Mouse (Mus musculus): ENCODE measurements around the gene Vps33b. TPM values are rescaled to one million over a fixed set of nuclear protein-coding genes. Genes with fewer than 3 reads are reported as not detected.

Gene Vps33b
- polyA plus RNA-seq (2015; fragmentation: Nextera tagmentation; extraction: Ambion mirVana) = 5.8 and 7.0 TPM in 2 replicates

DNA sequence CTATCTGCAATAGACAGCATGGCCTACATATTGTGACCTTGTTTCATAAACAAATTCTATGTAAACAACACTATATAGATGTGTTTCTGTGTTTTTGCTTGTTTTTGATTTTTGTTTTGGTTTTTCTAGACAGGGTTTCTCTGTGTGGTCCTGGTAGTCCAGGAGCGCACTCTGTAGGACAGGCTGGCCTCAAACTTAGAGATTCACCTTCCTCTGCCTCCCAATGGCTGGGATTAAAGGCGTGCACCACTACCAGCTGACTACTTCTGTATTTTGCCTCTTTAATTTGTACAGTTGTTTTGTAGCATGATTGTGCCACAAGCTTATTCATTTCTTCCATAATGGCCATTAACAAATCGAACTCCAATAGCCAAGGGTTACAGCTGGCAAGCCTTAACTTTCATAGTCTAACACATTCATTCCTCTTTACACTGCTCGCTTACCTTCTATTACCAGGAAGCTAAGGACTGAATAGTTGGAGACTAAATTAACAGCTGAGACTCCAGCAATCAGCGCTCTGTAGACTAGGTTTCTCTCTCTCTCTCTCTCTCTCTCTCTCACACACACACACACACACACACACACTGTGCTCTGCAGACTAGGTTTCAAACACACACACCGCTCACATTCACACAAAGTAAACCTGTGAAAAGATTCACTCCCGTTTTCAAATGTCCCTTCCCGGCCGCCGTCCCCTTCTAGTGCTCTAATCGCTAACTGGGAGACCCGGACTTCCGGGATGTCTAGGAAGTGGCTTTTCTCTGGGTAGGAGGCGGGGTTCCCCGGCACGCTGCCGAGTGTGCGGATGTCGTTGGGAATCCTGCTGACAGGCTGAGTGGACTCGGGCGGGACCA lies at the start of gene Vps33b:
TSS of gene Vps33b (plus strand) at position 753 of the 854 bp plus-strand sequence.

DNA sequence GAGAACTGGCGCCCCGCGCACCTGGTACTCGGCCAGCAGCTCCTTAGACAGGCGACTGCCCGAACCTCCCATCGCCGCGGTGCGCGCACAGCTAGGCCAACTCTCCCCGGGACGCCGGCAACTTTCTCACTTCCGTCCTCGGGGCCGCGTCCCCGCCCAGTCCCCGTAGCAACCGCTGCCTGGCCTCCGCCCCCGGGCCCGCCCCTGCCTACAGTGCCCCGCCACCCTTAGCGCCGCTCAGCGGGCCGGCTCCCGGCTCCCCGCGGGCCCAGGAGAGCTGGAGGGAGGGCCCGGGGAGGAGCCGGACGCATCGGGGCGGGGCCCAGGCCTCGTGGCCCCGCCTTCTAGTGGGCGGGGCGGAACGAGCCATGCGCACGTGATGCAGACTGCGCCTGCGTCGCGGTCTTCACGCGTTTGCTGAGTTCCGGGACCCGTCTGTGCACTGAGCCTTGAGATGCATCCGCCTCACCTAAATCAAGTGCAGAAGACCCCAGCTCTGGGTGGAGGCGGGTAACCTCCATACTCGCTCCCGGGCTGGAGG lies 36.9 kb upstream of the Vps33b start, which contains the start of the genes Cib1 and Gdpgp1:
TSS of gene Cib1 (minus strand) at position 325 of the 541 bp plus-strand sequence.
TSS of gene Gdpgp1 (plus strand) at position 377 of the 541 bp plus-strand sequence.

DNA sequence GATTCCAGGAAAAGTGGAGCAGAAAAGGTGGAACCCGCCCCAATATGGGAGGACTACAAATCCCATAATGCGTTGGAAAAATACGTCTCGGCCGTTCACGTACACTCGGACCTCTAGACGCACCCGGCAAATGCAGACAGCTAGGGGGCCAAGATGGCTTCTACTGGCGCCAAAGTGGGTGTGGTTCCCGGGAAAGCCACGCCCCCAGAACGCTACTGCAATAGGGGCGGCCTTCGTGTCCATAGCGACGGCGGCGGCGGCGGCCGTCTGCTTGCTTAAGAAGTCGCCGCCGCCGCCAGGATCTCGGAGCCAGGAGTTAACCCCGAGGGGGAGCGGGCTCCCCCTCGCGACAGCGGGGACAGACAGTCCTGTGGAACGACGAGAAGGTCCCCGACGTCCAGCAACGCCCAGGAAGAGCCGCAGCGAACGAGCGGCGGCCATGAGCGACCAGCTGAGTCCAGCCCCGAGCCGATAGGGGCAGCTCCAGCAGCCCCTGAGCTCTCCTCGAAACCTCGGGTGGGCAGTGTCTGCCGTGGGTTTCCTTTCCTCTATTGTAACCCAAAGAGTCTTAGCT lies 23.2 kb upstream of the Vps33b start, which contains the start of gene Ttll13:
TSS of gene Ttll13 (plus strand) at position 229 of the 574 bp plus-strand sequence.

DNA sequence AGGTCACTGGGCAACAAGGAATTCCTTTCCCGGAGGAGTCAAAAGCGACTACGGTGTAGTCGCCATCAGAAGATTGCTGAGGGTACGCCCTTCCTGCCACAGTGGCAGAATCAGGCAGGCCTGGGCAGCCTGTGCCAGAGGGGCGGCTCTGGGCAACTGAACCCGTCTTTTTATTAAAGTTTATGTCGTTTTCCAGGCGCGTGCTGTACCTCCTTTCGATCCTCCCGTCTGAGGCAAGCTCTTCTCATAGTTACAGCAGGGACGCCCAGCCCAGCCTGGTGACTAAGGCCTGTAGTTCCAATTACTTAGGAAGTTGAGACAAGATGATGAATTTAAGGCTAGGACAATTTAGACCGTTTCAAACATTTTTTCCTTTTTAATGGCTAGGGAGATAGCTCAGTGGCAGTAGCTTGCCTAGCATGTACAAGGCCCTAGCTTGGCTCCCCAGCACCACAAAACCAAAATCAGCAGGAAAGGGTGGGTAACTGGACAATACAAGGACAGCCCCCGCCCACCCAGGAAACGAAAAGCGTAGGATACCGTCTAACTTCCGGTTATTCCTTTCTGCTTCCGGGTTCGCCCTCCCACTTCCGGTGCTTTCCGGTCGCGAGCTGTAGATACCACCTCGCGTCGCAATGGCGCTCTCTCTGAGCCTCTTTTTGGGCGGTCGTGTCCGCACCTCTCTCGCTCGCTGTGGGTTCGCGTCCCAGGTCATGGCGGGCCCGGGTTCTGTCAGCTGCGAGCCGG lies 8.7 kb upstream of the Vps33b start, which contains the start of gene Ngrn:
TSS of gene Ngrn (plus strand) at position 591 of the 747 bp plus-strand sequence.

DNA sequence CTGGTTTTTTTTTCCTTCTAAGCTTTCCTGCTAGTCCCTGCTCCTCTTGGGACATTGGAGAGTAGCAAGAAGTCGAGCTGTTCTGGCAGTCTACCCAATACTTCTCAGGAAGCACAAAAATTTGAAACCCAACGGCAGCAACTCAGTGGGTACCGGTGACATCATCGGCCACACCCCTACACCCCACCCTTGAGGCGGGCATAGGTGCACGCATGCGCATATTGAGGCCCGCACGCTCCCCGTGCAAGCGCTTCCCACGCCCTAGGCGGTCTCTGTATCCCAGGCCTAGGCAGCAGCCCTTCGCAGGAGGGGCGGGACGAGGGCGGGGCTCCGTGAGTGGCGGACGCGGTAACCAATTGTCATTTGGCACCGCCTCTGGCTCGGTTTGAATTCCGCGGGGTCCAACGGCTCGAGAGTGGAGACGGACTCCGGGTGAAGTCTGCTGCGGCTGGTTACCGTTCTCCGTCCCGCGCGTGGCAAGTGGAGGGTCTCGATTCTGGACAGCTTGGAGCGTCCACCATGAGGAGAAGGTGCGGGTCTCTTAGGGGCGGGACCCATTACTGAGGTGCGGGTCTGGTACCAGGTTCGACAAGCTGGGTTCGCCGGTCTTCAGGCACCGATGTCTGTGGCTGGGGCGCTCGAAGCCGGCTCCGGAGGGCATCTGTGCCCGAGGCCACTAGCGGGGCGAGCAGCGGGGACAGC lies 24.8 kb downstream of the Vps33b start, which contains the start of gene Prc1:
TSS of gene Prc1 (plus strand) at position 389 of the 702 bp plus-strand sequence.

DNA sequence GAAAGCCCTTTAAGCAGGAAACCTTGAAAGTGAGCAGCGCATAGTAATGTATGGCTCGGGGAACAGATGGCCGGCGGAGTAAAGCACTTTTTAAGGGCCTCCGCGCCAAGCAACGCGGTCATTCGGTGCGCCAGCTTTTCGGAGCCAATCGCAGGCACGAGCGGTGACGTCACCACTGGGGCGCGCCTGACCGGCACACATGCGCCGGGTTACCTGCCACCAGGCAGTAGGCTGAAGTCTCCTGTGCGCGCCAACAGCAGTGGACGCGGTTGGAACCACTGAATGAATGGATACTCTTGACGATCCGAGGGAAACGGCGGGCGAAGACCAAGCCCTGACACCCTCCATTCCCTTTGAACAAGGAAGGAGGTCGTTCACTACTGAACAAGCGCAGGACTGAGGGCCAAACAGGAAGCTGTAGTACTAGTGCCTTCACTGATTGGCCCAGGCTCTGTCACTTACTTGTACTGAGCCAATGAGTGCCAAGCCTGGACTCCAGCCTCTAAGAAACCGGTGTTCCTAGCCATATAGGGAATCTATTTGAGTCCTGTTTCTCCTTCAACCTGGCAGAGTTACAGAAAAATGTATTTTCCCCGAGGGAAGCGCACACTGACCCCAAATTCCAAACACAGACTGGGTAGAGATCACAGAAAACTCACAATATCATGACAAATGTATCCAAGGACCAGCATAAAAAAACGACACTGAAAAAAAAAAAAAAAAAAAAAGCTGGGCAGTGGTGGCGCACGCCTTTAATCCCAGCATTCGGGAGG lies 54.8 kb downstream of the Vps33b start, which contains the start of gene Rccd1:
TSS of gene Rccd1 (minus strand) at position 412 of the 773 bp plus-strand sequence.

GRCm38 (mm10) chr7:80340793-80341192 lies 71.3 kb downstream of the Vps33b start, which contains the start of gene Unc45a:
TSS of gene Unc45a (minus strand) at chr7:80341005.

Other genes starting within 250 kb of the Vps33b start
- gene Zfp710, start 244.8 kb upstream of the Vps33b start, polyA plus RNA-seq (2015; fragmentation: Nextera tagmentation; extraction: Ambion mirVana) = 5.6 and 6.7 TPM in 2 replicates
- 198 and 204 TPM in 2 replicates for gene Idh2, start 154.3 kb upstream of the Vps33b start, polyA plus RNA-seq (2015; fragmentation: Nextera tagmentation; extraction: Ambion mirVana)
- 10.3 and 11.3 TPM in 2 replicates for gene Sema4b, start 82.8 kb upstream of the Vps33b start, polyA plus RNA-seq (2015; fragmentation: Nextera tagmentation; extraction: Ambion mirVana)
- 60.7 and 74.1 TPM in 2 replicates for gene Cib1, start 36.8 kb upstream of the Vps33b start, polyA plus RNA-seq (2015; fragmentation: Nextera tagmentation; extraction: Ambion mirVana)
- 2.4 and 2.6 TPM in 2 replicates for gene Gdpgp1, start 36.8 kb upstream of the Vps33b start, polyA plus RNA-seq (2015; fragmentation: Nextera tagmentation; extraction: Ambion mirVana)
- gene Ttll13, start 23.3 kb upstream of the Vps33b start, polyA plus RNA-seq (2015; fragmentation: Nextera tagmentation; extraction: Ambion mirVana) = 0.62 and 0.76 TPM in 2 replicates
- 27.4 and 29.3 TPM in 2 replicates for gene Ngrn, start 8.4 kb upstream of the Vps33b start, polyA plus RNA-seq (2015; fragmentation: Nextera tagmentation; extraction: Ambion mirVana)
- 25.5 and 45.7 TPM in 2 replicates for gene Prc1, start 24.8 kb downstream of the Vps33b start, polyA plus RNA-seq (2015; fragmentation: Nextera tagmentation; extraction: Ambion mirVana)
- 6.3 and 8.3 TPM in 2 replicates for gene Rccd1, start 54.8 kb downstream of the Vps33b start, polyA plus RNA-seq (2015; fragmentation: Nextera tagmentation; extraction: Ambion mirVana)
- gene Unc45a, start 71.4 kb downstream of the Vps33b start, polyA plus RNA-seq (2015; fragmentation: Nextera tagmentation; extraction: Ambion mirVana) = 46.3 and 54.8 TPM in 2 replicates
- gene Hddc3, start 73.5 kb downstream of the Vps33b start, polyA plus RNA-seq (2015; fragmentation: Nextera tagmentation; extraction: Ambion mirVana) = 9.3 and 10.6 TPM in 2 replicates
- gene Man2a2, start 101.7 kb downstream of the Vps33b start, polyA plus RNA-seq (2015; fragmentation: Nextera tagmentation; extraction: Ambion mirVana) = 9.3 and 9.4 TPM in 2 replicates
- gene Fes, start 118.3 kb downstream of the Vps33b start, polyA plus RNA-seq (2015; fragmentation: Nextera tagmentation; extraction: Ambion mirVana) = 7.8 and 10.7 TPM in 2 replicates
- 14.8 and 15.7 TPM in 2 replicates for gene Furin, start 135.8 kb downstream of the Vps33b start, polyA plus RNA-seq (2015; fragmentation: Nextera tagmentation; extraction: Ambion mirVana)

Data from urinary bladder, postnatal 0 days (tissue).